Mouse (Mus musculus) ES-E14 (cell line): Measurements from ENCODE around the gene Mbtps2. TPM values are rescaled to one million over a fixed set of nuclear protein-coding genes. Genes with fewer than 3 reads are reported as not detected.

ENCODE experiments used
- DNase-seq: peaks from one replicate; pipeline ENCODE4 v3.0.0-alpha.2; 2013; ENCODE audit warnings: low read depth, low spot score
- H3K27ac ChIP-seq: 2 replicates; pipeline ENCODE4 v1.5.1; 2012; ENCODE audit warnings: low read depth, mild to moderate bottlenecking, low read length, moderate library complexity, mixed read lengths; ENCODE audit not compliant: poor library complexity, insufficient read depth, severe bottlenecking
- H3K36me3 ChIP-seq: 2 replicates; pipeline ENCODE4 v1.6.1; 2012; ENCODE audit warnings: mild to moderate bottlenecking, low read length, moderate library complexity, mixed read lengths; ENCODE audit not compliant: control insufficient read depth, poor library complexity, insufficient read depth, severe bottlenecking
- H3K4me1 ChIP-seq, 2 experiments: fragments of 150-350 bp in 1 of 2; sonication (generic) in 1 of 2; 2 replicates each; pipeline ENCODE4 v1.6.1; 2012; ENCODE audit warnings: low read length in 2 of 2, mild to moderate bottlenecking in 1 of 2, mixed read lengths in 1 of 2; ENCODE audit not compliant: control insufficient read depth in 2 of 2, insufficient read depth in 2 of 2, poor library complexity in 1 of 2
- H3K4me3 ChIP-seq, 2 experiments: fragments of 150-350 bp in 1 of 2; sonication (generic) in 1 of 2; 2 replicates each; pipeline ENCODE4 v1.5.1; 2012; ENCODE audit warnings: low read length in 2 of 2, low read depth in 1 of 2, mild to moderate bottlenecking in 1 of 2, mixed read lengths in 1 of 2; ENCODE audit not compliant: insufficient read depth in 1 of 2, poor library complexity in 1 of 2, severe bottlenecking in 1 of 2
- H3K9ac ChIP-seq: 2 replicates; pipeline ENCODE4 v1.6.1; 2012; ENCODE audit warnings: low read depth, mild to moderate bottlenecking, low read length, mixed read lengths; ENCODE audit not compliant: poor library complexity, insufficient read depth, severe bottlenecking
- H3K9me3 ChIP-seq: fragments of 150-350 bp; sonication (generic); 2 replicates; pipeline ENCODE4 v1.6.1; 2012; ENCODE audit warnings: low read depth, mild to moderate bottlenecking, low read length; ENCODE audit not compliant: control insufficient read depth, insufficient read depth
- CHD2 ChIP-seq: IDR thresholded peaks from 2 replicates; pipeline ENCODE4 v1.6.1; 2014; ENCODE audit warnings: mild to moderate bottlenecking, low read depth, low read length, inconsistent platforms
- HCFC1 ChIP-seq: IDR thresholded peaks from 2 replicates; pipeline ENCODE4 v1.6.1; 2012; ENCODE audit warnings: low read length, inconsistent platforms, borderline replicate concordance; ENCODE audit not compliant: insufficient read depth
- MAFK ChIP-seq: IDR thresholded peaks from 2 replicates; pipeline ENCODE4 v1.6.1; 2014; ENCODE audit warnings: mild to moderate bottlenecking, low read depth, low read length, inconsistent platforms; ENCODE audit not compliant: insufficient read depth
- ZC3H11A ChIP-seq: IDR thresholded peaks from 2 replicates; pipeline ENCODE4 v1.6.1; 2012; ENCODE audit warnings: low read depth, mild to moderate bottlenecking, inconsistent platforms, low read length, borderline replicate concordance
- ZNF384 ChIP-seq: IDR thresholded peaks from 2 replicates; pipeline ENCODE4 v1.6.1; 2012; ENCODE audit warnings: low read depth, low read length, inconsistent platforms
- in situ Hi-C, 2 experiments: fragments of 600-800 bp; cut with MboI; formaldehyde crosslinking; loops; one replicate each; pipeline ENCODE4 v1.15.1; 2025; ENCODE audit warnings: low sequenced_read_pairs in 2 of 2, inconsistent platforms in 1 of 2; ENCODE audit not compliant: unreplicated experiment in 2 of 2
- total RNA-seq: library from RNA; depleted of rRNA; stranded (reverse); fragments of 300-350 nt; gene quantifications from 2 replicates; pipeline ENCODE4 v1.2.3, GENCODE M21; 2012

The Mbtps2 gene
- total RNA-seq, 1 experiment: 17.6 TPM

DNA sequence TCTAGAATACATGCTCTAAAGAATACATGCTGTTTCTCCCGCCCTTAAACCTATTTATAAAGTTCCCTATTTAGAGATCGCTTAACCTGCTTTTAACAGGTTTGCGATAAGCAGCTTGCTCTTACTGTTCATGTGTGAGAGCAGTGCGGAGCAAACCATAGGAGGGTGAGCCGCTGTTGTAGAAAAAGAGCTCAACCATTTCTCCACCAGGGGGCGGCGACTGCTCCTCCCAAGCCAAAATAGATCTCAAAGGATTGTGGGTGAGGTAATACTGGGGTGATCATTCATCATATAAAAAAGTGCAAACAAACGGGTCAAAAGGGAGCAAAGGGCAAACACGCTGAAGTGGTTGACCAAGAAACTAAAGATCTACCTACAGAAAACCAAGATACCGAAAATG is 34.7 kb downstream of the Mbtps2 start:
- Histone ChIP-seq H3K36me3 (peaks cover 3% of the 10 kb centered on the region; the same call in 1 of the 2 replicates), H3K9me3 (no peaks in the 10 kb centered on the region), H3K4me1 (no peaks in the 10 kb centered on the region), H3K9ac (no peak overlapping the region), H3K27ac (no peak overlapping the region), H3K4me3 (no peak overlapping the region)
- DNase-seq: no peak
- TF ChIP-seq MAFK (no peak), CHD2 (no peak), ZNF384 (no peak), HCFC1 (no peak), ZC3H11A (no peak)
- in situ Hi-C loops: no loop called here

DNA sequence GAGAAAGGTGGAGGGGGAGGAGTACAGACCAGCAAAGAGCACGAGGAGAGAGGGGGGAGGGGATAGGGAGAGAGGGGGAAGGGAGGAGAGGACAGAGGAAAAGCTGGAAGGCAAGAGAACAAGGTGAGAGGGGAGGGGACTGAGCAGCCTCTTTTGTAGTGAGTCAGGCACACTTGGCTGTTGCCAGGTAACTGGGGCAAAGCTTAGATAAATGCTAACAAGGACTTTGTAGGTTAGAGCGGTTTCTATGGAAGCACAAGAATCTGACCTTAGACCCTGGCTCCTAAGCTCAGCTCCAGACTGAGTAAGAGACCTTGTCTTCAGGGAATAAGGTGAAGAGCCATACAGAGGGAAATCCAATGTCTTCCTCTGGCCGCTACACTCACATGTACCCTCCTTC is 51.4 kb downstream of the Mbtps2 start:
- no peaks in the 10 kb centered on the region for H3K9me3 ChIP-seq
- H3K4me1 ChIP-seq: peaks cover 0 to 1% of the 10 kb centered on the region in 2 experiments; a peak in 1 of 4 replicates
- H3K36me3 ChIP-seq: no peaks in the 10 kb centered on the region; the same call in 1 of the 2 replicates
- peak; percentile 40 for DNase-seq
- in situ Hi-C loops: no loop called here
- no peak overlapping the region for H3K27ac ChIP-seq
- TF ChIP-seq MAFK (no peak), CHD2 (peak; percentile 28; the same call in 1 of the 2 replicates), HCFC1 (no peak), ZNF384 (no peak), ZC3H11A (no peak)
- no peak overlapping the region for H3K4me3 ChIP-seq
- no peak overlapping the region for H3K9ac ChIP-seq

- Histone ChIP-seq H3K36me3 (no peaks in the 10 kb centered on the region), H3K4me3 (no peak overlapping the region), H3K4me1 (no peaks in the 10 kb centered on the region), H3K9me3 (no peaks in the 10 kb centered on the region), H3K9ac (no peak overlapping the region), H3K27ac (no peak overlapping the region)
- in situ Hi-C loops: no loop called here
- DNase-seq: no peak
- TF ChIP-seq ZNF384 (no peak), CHD2 (no peak), HCFC1 (no peak), ZC3H11A (no peak), MAFK (no peak)
Observed at GRCm38 (mm10) chrX:157506400-157506799, 92.1 kb downstream of the Mbtps2 start.

GRCm38 (mm10) chrX:157504506-157504905 is 94.0 kb downstream of the Mbtps2 start:
- H3K9ac ChIP-seq: no peak overlapping the region
- in situ Hi-C loops: no loop called here

GRCm38 (mm10) chrX:157501871-157502270 is 96.6 kb downstream of the Mbtps2 start:
- Histone ChIP-seq H3K9me3 (no peaks in the 10 kb centered on the region), H3K4me3 (no peak overlapping the region), H3K9ac (no peak overlapping the region), H3K4me1 (no peaks in the 10 kb centered on the region), H3K27ac (no peak overlapping the region), H3K36me3 (no peaks in the 10 kb centered on the region)
- no peak for DNase-seq
- in situ Hi-C loops: no loop called here
- TF ChIP-seq ZC3H11A (no peak), MAFK (no peak), HCFC1 (no peak), CHD2 (no peak), ZNF384 (no peak)

More at GRCm38 (mm10) chrX:157504506-157504905, 94.0 kb downstream of the Mbtps2 start:
- Histone ChIP-seq H3K9me3 (no peaks in the 10 kb centered on the region), H3K4me1 (no peaks in the 10 kb centered on the region), H3K4me3 (no peak overlapping the region), H3K36me3 (no peaks in the 10 kb centered on the region), H3K27ac (no peak overlapping the region)
- TF ChIP-seq ZNF384: no peak
- TF ChIP-seq CHD2: no peak
- TF ChIP-seq MAFK: no peak
- DNase-seq: no peak
